Mouse (Mus musculus) heart, adult 2 months (tissue): ENCODE measurements at regions not wholly inside any gene's neighbourhood (a gene's known extent, or its start where the extent isn't known, plus 50 kb on each side); places are given as distances from the start of the nearest gene placed in this dataset.

ENCODE experiments used
- DNase-seq, 2 experiments: peaks; one replicate each; pipeline ENCODE4 v3.0.0; 2021
- H3K27ac ChIP-seq: fragments of 200-600 bp; 2 replicates; pipeline ENCODE4 v1.8.1; 2022
- H3K27me3 ChIP-seq: fragments of 200-500 bp; 2 replicates; pipeline ENCODE4 v1.6.1; 2012; ENCODE audit warnings: mild to moderate bottlenecking, low read length, inconsistent platforms, mixed read lengths; ENCODE audit not compliant: control insufficient read depth, insufficient read depth
- H3K36me3 ChIP-seq: fragments of 200-500 bp; 2 replicates; pipeline ENCODE4 v1.6.1; 2012; ENCODE audit warnings: low read length, inconsistent platforms; ENCODE audit not compliant: control insufficient read depth, insufficient read depth
- H3K4me1 ChIP-seq: fragments of 200-500 bp; 2 replicates; pipeline ENCODE4 v1.6.1; 2011; ENCODE audit warnings: low read length; ENCODE audit not compliant: control insufficient read depth, insufficient read depth
- H3K4me3 ChIP-seq: fragments of 200-600 bp; 2 replicates; pipeline ENCODE4 v1.8.1; 2022
- H3K79me2 ChIP-seq: fragments of 200-500 bp; replicated peaks from 2 replicates; pipeline ENCODE4 v1.6.1; 2012; ENCODE audit warnings: mild to moderate bottlenecking, inconsistent platforms, low read length, moderate library complexity, mixed read lengths; ENCODE audit not compliant: control insufficient read depth, insufficient read depth
- H3K9ac ChIP-seq: fragments of 200-500 bp; 2 replicates; pipeline ENCODE4 v1.6.1; 2012; ENCODE audit warnings: low read depth, mild to moderate bottlenecking, control low read depth, inconsistent platforms, low read length, mixed read lengths
- CTCF ChIP-seq: fragments of 200-600 bp; IDR thresholded peaks from 2 replicates; pipeline ENCODE4 v1.8.1; 2022; ENCODE audit warnings: antibody characterized with exemption, mild to moderate bottlenecking, moderate library complexity
- EP300 ChIP-seq: fragments of 200-500 bp; IDR thresholded peaks from 2 replicates; pipeline ENCODE4 v1.6.1; 2011; ENCODE audit warnings: low read depth, low read length, control low read depth; ENCODE audit not compliant: insufficient read depth
- POLR2A ChIP-seq: fragments of 200-500 bp; IDR thresholded peaks from 2 replicates; pipeline ENCODE4 v1.6.1; 2011; ENCODE audit warnings: mild to moderate bottlenecking, low read depth, low read length, control low read depth; ENCODE audit not compliant: insufficient read depth
- WGBS: fragments of 180-500 bp; shearing (Covaris S2); methylation state at CpG from one replicate; pipeline ENCODE4 v1.1.7; 2018; 5-methylcytosine and 5-hydroxymethylcytosine counted together
- intact Hi-C: fragments of 180-260 bp; cut with DNase I; formaldehyde crosslinking; loops from one replicate; pipeline ENCODE4 v1.15.1; 2025

- no peaks in the 10 kb centered on the region for H3K79me2 ChIP-seq
- intact Hi-C loops, result no loop called here
- no peak overlapping the region for H3K27ac ChIP-seq
- no peaks in the 10 kb centered on the region for H3K36me3 ChIP-seq
- WGBS, result 2% methylated on average over 58 of the region's 58 CpGs
- no peak for DNase-seq
- TF ChIP-seq EP300, result no peak
- no peak for TF ChIP-seq CTCF
- TF ChIP-seq POLR2A, result no peak
- no peak overlapping the region for H3K4me3 ChIP-seq
- H3K9ac ChIP-seq, result no peak overlapping the region
- no peaks in the 10 kb centered on the region for H3K4me1 ChIP-seq
- peaks cover 16% of the 10 kb centered on the region for H3K27me3 ChIP-seq
These were observed 74.0 kb downstream of the Rhcg start for GRCm38 (mm10) chr7:79543231-79544071.

GRCm38 (mm10) chr7:79542379-79543015, 75.0 kb downstream of the Rhcg start:
- Histone ChIP-seq H3K36me3 (no peaks in the 10 kb centered on the region), H3K79me2 (no peaks in the 10 kb centered on the region), H3K9ac (no peak overlapping the region), H3K27ac (no peak overlapping the region), H3K27me3 (peaks cover 20% of the 10 kb centered on the region), H3K4me1 (no peaks in the 10 kb centered on the region), H3K4me3 (no peak overlapping the region)
- WGBS, result 5% methylated on average over 23 of the region's 23 CpGs
- TF ChIP-seq POLR2A, result no peak
- TF ChIP-seq CTCF, result no peak
- no peak for TF ChIP-seq EP300
- intact Hi-C loops, result no loop called here
- DNase-seq, result no peak

GRCm38 (mm10) chr7:79540246-79540645, 74.1 kb upstream of the Polg start:
- 0 out of 2 replicates have a peak, but pooled peaks cover 1% of the 10 kb centered on the region for H3K4me1 ChIP-seq
- TF ChIP-seq EP300 (no peak), CTCF (no peak), POLR2A (no peak)
- H3K4me3 ChIP-seq, result no peak overlapping the region
- H3K9ac ChIP-seq, result no peak overlapping the region
- 32% methylated on average over 2 of the region's 2 CpGs for WGBS
- no peaks in the 10 kb centered on the region for H3K36me3 ChIP-seq
- H3K27ac ChIP-seq, result no peak overlapping the region
- H3K27me3 ChIP-seq, result peaks cover 29% of the 10 kb centered on the region
- intact Hi-C loops, result no loop called here
- no peaks in the 10 kb centered on the region for H3K79me2 ChIP-seq
- no peak for DNase-seq

DNA sequence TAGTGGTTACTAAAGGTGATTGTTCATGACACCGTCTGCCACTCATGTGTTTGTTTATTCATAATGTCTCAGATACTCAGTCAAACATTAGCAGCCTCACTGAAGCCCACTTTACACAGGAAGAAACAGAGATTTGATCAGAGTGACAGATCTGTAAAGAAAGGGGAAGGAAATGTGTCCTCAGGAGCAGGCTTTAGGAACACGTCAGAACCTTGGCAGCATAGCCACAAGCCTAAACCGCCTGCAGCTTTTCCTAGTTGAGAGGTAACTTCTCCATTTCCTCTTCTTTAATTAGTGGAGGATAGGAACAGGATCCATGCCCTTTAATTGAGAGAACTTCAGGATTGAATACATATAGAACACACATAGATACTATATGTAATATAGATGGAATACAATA, 73.3 kb upstream of the Polg start:
- no peaks in the 10 kb centered on the region for H3K36me3 ChIP-seq
- WGBS, result 5% methylated on average over 3 of the region's 3 CpGs
- no peak overlapping the region for H3K4me3 ChIP-seq
- no peak overlapping the region for H3K9ac ChIP-seq
- H3K4me1 ChIP-seq, result 0 out of 2 replicates have a peak, but pooled peaks cover 1% of the 10 kb centered on the region
- H3K27ac ChIP-seq, result no peak overlapping the region
- intact Hi-C loops, result no loop called here
- TF ChIP-seq EP300 (no peak), CTCF (no peak), POLR2A (no peak)
- peaks cover 28% of the 10 kb centered on the region for H3K27me3 ChIP-seq
- DNase-seq, result no peak
- no peaks in the 10 kb centered on the region for H3K79me2 ChIP-seq

DNA sequence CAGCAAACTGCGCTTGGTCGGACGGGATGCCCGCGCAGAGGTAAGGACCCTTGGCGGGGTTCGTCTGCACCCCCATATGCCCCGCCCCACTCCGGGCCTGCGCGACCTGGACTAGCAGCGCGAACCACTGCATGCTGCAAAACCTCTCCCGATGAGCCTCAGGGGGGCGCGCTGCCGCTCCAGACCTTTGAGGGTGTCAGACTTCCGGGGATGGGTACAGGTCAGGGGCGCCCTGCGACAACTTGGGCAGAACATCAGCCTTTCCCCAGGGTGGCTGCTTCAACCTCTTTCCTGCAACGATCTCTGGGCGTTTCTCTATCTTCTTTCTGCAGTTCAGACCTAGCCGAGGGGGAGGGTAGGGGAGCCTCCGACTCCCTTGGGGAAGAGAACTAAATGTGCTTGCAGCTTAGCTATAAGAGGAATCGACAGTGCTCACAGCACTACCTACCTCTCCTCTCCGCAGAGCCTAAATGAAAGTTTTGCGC, 70.0 kb upstream of the Polg start:
- no peak overlapping the region for H3K9ac ChIP-seq
- H3K4me3 ChIP-seq, result peak overlapping the region; percentile 36
- TF ChIP-seq EP300, result no peak
- no peak for TF ChIP-seq CTCF
- TF ChIP-seq POLR2A, result no peak
- no peaks in the 10 kb centered on the region for H3K36me3 ChIP-seq
- no peak overlapping the region for H3K27ac ChIP-seq
- 0 out of 2 replicates have a peak, but pooled peaks cover 1% of the 10 kb centered on the region for H3K4me1 ChIP-seq
- DNase-seq, result no peak
- no peaks in the 10 kb centered on the region for H3K79me2 ChIP-seq
- intact Hi-C loops, result no loop called here
- H3K27me3 ChIP-seq, result peaks cover 28% of the 10 kb centered on the region
- 1% methylated on average over 27 of the region's 27 CpGs for WGBS
